Mouse (Mus musculus): ENCODE results near the gene Gm40193.
A peak's percentile ranks its signal among the peaks of the same experiment; 100 is the strongest.

- TF ChIP-seq EP300 (IDR thresholded peaks at IDR 0.05) (peak; percentile 63; the same call in 1 of the 2 replicates), CTCF (IDR thresholded peaks at IDR 0.05) (no peak)
Measured at GRCm38 (mm10) chr11:70563470-70564275, 30.9 kb upstream of the Gm40193 start.

Measured in lung, postnatal 0 days (tissue).